Mouse (Mus musculus) kidney, adult 9 months (tissue): ENCODE results near the gene Inpp5k.

Source experiments
- DNase-seq: peaks from one replicate; pipeline ENCODE4 v3.0.0; 2022

Inpp5k gene

DNA sequence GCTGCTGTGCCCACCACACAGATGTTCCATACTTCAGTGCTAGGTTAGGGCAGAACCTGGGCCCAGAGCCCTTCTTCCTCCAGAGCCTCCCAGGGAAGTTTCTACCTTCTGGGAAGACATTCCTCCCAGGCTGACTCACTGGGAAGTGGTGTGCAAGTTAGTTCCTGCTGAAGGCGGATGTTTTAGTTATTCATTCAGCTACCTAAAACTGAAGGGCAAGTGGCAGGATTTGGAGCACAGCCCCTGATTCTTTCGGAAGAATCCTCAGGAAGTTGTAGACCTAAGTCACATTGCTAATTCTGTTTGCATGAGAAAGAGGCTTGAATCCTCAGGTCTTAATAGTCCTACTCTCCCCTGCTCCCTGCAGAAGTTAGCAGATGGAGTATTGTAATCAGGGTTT lies 9.4 kb upstream of the Inpp5k start:
- DNase-seq: no peak

DNA sequence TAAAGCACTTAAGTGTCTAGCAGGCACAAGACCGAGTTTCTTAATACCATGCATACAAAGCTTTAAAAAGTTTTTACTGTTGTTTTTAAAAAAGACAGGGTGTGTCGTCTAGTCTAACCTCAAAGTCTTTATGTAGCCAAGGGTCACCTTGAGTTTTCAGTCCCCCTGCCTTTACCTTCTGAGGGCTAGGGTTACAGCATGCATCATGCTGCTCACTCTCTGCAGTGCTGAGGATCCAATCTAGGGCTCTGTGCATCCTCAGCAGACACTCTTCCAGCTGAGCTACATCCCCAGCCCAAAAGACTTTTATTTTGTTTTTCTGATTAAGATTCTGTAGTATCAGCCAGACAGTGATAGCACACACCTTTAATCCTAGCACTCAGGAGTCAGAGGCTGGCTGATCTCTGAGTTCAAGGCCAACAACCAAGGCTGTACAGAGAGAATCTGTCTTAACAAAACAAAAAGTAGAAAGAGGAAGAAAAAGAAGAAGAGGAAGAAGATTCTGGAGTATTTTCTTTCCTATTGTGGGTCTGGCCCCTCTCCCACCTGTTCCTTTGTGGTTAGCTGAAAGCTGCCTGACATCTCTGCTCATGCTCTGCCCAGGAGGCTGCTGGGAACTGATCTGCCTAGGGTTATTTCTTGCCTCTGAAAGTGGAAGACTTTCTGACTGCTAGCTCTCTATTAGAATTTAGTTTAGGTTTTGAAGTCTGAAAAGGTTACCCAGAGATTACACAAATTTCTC lies 8.0 kb upstream of the Inpp5k start:
- DNase-seq: no peak

DNA sequence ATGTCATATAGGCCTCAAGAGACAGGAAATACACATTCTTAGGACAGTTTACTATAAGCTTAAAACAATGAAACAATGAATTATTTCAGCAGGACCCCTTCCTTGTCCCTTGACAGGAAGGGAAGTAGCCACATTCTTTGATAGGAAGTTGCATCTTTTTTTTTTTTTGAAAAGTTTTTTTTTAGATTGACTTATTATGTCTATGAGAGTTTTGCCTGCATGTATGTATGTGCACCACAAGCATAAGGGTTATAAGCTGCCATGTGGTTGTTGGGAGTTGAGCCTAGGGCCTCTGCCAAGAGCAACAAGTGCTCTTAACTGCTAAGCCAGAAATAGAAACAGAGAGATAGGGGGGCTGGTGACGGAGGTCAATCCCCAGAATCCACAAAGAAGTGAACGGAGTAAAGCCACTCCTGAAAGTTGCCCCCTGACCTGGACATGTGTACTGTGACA lies 6.7 kb upstream of the Inpp5k start:
- DNase-seq: no peak

DNA sequence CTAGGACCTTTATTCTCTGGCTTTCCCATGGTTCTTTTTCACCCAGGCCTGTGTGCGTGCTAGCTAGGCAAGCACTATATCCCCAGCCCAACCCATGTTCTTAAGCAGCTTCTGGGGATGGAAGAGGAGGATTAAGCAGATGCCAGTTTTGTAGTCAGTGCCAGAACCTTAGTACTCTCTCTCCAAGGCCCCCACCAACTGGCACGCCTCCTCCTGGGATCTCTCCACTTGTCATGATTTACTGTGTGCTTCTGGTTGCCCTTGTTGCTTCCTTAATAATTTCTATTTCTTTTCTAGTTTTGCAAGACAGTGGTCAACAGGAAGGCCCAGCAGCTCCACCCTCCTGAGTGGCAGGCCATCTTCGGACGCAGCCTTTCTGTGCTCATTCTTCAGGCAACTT lies 5.0 kb upstream of the Inpp5k start:
- DNase-seq: peak; percentile 61

DNA sequence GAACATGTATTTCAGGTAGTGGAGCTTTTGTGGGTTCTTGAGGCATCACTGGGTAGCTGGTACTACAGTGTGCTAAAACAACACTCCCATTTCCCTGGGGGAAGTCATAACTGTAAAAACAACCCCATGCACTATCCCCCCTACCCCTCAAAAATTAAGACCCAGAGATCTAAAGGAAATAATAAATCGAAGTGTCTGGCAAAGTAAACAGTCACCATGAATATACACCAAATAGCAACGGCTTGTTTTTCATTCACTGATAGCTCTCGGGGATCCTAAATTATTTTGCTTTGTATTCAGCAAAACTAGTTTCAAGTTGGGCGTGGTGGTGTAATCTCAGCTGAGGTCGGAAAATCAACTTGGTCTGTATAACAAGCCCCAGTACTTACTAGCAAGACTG lies 690 bp upstream of the Inpp5k start:
- no peak for DNase-seq

DNA sequence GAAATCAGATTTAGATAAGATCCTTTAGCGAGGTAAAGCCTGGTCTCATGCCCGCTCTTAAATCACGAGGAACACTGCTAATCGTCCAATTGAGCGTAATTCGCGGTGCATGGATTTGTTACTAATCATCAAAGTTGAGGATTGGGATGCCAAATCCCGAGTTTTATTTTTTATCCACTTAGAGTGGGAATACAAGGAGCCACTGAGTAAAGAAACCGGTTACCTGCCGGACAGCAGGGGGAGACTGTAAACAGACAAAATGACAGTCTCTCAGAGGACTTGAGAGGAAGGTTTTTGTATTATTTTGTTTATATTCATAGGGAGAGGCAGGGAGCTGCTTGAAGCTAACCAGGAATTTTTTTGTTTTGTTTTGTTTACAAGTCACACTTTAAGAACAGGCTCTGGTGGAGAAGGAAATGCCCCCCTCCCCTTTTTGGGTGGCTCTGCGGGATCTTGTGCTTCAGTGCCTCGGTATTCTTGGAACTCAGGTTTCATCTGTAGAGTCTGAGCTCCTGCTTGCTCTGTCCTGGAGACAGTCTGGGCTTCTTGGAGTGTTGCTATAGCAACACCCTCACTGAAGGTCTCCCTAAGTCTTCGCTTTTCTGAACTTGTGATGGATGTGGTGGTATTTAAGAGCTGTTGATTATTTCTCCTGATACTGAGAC lies 905 bp downstream of the Inpp5k start:
- DNase-seq: peak; percentile 67

DNA sequence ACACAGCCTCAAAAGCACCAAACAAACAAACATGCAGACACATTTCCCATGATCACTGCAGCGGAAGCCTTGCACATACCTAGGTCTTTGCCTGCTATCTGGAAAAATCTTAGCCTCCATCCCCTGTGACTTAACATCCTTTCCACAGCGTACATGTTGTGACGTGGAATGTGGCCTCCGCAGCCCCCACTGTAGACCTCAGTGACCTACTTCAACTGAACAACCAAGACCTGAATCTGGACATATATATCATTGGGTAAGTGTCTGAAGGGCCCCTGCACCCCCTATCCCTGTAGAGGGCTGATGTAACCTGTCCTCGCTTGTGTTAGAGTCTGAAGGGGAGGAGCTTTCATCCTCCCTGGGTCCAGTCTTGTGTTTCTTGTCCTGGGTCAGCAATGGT lies 2.1 kb downstream of the Inpp5k start:
- DNase-seq: no peak

DNA sequence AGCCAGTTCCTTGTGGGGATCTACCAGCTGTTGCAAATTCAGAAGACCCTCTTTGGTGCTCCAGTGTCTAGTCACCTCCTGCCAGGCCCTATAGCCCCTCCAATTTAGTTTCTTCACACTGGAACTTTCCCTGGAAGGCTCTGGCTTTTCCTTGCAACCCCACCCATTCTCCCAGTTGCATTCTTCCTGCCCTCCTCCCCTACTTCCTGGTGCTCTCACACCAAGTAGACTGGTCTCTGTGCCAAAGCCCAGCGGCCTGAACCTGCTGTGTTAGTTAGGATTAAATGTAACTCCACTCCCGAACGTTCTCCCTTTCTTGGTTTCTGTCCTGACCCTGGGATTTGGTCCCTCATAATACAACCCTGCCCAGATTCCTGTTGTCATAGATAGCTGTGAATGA lies 4.0 kb downstream of the Inpp5k start:
- DNase-seq: peak; percentile 33

DNA sequence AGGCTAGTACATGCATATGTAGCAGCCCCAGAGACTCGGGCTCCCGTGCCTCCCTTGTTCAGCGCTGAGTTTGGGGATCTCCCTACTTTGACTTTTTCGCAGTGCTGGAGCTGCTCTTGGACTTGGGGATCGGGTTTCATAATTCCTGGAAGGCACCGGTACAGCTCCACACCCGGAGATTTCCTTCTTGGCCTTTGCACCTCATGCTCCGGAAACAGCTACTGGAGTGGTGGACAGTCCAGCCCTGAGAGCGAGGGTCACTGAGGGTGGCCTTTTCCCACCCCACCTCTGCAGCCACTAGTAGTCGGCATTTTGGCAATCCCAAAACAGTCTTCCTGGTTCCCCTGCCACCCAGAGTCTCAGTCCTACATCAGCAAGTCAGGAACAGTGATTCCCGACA lies 4.5 kb downstream of the Inpp5k start:
- peak; percentile 84 for DNase-seq

DNA sequence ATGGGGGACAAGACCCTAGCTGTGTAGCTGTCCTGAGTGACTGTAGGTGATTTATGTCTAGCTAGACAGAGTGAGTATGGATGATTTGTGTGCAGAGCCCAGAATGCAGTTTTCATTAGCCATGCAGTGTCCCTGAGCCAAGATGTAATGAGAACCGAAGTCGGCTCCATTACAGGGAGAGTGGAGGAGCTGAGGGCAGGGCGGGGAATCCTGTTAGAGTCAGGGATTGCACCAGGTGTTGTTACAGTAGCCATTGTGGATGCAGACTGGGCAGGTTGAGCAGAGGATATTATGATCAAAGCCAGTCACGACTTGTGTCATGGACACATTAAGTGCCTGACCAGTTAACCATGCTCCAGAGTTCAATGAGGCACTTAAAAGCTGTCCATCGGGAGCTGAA lies 12.5 kb downstream of the Inpp5k start:
- DNase-seq: no peak

DNA sequence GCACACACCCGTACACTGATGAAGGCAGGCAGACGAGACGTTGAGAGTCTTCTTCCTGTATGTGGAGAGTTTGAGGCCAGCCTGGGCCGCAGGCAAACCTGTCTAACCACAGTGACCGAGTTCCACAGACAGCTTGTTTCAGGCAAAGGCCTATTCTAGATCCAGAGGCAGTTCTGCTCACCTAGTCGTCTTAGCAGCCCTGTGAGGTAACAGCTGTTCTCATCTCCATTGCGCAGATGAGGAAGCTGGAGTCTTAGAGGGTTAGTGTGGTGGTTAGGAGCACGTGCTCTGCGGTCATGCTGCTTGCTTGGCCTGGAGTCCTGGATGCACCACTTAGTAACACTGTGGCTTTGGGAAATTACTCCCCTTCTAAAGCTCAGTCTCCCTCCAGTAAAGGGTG lies 13.9 kb downstream of the Inpp5k start:
- DNase-seq: no peak

DNA sequence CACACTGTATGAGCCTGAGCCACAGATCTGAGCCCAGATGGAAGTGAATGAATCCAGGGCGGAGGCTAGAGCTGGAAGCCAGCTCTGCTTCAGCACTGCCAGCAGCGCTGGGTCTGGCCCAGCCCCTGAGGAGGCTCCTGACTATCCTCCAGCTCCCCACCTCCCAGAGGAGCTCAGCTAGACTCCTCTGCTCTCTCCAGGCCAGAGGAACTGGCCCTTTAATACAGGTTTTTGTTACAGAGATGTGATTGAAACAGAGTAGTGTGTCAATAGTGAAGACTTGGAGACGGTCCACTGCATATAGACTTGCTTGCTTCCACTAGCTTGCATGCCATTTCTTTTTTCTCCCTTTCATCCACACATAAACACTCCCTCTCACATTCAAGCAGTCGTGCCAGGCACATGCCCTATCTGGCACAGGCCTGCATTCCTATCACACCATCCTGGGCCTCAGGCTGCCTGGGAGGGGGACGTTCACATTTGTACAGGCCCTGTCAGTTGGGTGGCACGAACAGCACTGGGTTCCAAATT lies 17.0 kb downstream of the Inpp5k start:
- peak; percentile 43 for DNase-seq

DNA sequence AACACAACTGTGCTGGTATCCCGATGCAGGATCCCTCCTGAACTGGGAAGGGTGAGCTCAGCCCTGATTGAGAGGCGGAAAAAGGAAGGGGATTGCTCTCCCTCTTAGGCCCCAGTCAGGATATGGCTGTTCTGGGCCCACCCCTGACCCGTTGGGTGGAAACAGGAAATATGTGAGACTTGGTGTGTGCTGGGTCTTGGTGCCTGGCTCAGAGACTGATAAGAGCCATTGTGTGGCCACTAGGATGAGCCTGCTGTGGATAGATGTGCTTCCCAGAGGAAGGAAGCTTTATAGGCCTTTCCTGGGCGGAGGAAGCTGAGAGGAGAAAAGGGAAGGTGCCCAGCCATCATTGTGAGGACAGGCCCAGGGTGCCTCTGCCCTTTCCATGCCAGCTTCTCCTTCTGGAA lies 18.4 kb downstream of the Inpp5k start:
- peak; percentile 74 for DNase-seq

DNA sequence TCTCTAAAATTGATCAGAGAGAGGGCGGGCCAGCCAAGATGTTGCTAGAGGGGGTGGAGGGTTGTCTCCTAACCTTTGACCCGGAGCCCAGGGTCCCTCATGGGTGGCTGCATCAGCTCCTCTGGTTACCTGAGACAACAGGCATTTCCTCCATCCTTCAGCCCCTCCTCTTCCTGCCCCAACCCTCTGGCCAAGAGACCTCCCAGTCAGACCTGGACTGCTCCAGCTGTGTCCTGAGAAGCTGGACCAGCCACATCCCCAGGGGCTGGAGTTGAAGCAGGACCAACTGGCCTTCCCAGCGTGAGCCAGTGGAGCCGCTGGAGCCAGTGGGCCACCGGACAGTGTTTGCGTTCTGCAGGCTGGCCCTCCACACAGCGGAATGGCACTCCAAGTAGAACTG lies 19.5 kb downstream of the Inpp5k start, which contains the start of gene Myo1c:
Gene Myo1c (plus strand): TSS at position 194 of the 400 bp plus-strand sequence.
- peak; percentile 71 for DNase-seq

DNA sequence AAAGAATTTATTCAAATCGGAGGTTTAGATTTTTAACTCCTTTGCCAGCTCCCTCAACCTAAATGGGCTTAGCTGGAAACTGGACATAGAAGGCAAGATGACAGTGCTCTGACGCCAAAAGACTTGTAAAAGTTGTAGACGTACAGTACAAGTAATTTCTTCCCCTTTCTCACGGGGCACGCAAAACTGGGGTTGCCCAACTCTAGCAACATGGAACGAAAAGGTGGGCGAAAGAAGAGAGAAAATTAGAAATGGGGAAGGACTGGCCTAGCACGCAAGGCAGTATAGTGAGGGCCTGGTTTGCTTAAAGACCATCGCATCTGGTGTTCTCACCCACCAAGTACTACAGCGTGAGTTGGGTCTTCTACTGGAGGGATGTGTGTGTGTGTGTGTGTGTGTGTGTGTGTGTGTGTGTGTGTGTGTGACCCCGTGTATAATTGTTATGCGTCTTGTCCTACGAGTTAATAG lies 20.2 kb downstream of the Inpp5k start:
- no peak for DNase-seq

DNA sequence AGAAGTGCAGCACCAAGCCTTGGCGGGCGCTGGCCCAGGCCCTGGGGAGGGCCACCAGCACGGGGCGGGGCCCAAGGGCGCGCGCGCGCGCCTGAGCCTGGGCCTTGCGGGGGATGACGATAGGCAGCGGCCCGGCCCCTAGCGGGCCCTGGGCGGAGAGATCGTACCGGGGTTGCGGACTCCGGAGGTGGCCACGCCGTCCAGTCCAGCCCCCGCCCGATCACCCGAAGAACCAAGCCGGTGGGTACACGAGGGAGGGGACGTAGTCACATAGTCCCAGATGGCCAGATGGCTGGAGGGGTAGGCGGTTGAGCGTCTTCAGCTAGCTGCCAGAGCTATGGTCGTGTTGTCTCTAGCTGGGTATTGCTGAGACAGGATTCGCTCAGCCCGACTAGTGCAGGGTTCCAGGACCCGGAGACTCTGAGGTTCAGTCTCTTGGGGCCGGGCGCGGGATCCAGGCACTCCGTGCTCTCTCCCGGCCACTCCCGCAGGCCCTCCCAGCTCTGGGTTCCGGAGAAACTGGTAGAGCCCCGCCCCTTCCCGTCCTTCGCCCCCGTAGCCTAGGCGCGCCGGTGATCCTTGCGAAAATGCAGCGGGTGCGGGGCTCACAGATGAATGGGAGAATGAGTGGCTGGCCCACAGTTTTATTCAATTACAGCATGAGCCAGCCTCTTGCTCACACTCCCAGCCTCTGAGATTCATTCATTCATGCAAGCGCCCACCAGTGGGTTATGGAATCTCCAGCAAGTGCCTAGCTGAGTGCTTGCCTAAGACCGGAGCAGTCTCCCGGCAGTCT lies 20.8 kb downstream of the Inpp5k start:
- DNase-seq: peak; percentile 86

DNA sequence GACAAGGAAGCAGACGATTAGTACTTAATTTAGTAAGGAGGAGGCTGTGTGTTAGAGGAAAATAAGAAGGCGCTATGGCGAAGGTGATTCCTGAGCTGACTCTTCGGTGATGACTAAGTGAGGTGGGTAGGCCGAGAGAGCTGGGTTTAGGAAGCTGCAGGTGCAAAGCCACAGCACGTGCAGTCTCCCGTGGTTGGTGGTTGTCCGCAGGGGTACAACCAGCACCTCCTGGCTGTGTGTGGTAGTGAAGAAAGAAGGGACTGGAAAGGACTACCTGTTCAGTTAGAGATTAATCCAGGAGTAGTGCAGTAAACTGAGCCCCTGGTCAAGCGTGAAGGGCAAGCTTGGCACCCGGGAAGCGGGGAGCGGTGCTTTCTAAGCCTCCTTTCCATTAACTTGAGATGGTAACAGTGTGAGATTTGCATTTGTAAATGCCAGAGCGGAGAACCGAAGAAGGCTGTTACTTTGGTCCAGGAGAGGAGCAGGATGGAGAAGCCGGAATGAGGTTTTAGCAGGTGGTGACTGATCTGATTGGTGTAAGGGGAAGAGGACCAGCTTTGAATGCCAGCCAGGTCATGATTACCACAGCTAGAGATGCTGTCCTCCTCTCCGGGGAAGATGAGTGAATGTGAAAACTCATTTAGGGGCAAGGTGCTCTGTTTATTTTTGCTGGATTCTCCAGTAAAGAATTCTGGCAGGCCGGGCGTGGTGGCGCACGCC lies 21.6 kb downstream of the Inpp5k start:
- DNase-seq: peak; percentile 96

DNA sequence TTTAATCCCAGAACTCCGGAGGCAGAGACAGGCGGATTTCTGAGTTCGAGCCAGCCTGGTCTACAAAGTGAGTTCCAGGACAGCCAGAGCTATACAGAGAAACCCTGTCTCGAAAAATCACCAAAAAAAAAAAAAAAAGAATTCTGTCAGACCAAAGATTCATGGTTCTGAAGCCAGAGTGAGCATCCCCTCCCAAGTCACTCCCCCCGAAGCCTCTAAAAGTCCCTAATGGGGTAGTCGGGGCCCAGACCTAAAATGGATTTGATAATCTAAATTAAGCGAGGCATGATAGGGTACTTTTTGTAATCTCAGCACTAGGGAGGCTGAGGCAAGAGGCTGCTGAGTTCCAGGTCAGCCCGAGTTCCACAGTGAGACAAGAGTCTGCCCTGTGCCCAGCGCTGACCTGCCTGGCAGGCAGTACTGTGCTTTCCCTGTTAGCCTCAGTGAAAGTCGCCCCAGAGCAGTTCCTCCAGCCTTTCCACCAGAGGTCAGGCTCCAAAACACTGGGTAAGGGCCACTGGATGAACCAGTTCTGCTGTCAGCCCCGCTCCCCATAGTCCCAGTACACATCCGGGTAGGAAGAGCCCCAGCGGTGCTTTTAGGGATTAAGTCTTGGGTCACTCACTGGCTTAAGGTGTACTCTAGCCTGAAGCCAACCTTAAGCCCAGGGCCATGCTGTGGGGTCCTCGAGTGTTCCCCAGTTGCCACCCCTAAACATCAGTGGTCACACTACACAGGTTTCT lies 22.3 kb downstream of the Inpp5k start:
- peak; percentile 73 for DNase-seq

DNA sequence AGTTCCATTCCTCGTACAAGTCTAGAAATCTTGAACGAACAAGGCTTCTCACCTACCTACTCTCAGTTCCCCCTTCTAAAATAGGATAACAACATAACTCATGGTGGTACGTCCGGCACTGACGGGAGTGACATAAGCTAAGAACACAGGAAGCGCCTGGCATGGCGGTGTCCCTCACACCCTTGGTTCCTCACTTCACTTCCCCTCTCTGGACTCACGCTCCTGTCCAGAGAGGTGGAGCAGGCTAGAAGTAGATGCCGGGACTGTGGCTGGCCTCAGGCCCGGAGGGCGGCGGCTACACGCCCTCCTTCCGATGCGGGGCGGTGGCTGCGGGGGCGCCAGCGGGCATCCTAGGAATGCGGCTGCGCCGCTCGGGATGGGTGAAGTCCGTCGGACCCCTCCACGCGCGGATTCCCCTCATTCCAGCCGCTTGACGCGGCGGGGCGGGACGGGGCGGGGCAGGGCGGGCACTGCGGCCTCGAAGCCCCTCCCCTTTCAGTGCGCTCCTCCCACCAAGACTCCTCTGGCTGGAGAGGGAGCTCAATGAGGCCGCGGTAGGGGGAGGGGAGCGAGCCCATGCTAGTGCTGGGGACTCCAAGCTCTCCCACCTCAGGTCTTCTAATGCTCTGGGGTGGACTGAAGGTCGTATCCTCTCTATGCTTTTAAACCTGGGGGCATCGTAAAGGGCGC lies 23.1 kb downstream of the Inpp5k start:
- peak; percentile 95 for DNase-seq

DNA sequence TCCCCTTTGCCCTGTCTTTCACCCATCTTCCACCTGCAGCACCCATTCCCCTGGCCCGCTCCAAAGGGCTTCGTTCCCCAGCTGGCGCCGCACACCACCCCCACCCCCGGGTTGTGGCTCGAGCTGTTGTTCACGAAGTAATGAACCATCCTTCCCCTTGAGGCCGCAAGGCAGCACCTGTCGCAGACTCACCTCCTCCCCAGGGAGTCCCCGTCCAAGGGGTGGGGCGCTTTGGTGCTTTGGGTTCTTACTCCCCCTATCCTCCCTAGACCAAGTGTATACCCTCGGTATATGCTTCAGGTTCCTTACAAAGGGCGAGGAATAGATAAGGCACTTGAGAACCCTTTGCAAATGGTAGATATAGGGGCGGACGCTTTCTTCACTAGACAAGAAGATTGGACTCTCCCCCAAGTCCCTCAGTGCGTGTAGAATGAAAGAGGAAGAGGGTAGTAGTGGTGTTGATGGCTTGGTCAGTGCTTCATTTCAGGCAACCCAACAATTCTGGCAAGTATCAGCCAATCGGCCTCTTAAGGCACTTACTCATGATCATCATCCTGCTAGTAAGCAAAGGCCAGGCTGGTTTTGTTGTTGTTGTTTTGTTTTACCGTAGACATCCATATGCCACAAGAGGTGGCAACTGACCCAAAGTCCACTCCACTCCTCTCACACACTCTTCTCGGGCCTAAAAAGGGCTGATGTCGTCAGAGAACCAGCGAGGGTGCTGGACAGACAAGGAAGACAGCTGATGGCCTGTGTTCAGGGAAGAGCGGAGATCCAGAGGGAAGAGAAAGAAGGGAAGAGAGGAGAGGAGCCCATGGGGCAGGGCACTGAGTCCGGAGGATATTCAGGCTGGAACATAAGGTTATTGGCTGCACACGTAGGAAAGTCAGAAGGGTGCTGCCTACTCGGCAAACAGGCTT lies 23.9 kb downstream of the Inpp5k start:
- peak; percentile 40 for DNase-seq
